Mouse (Mus musculus) 416B (cell line): ENCODE measurements at regions not wholly inside any gene's neighbourhood (a gene's known extent, or its start where the extent isn't known, plus 50 kb on each side); places are given as distances from the start of the nearest gene placed in this dataset.

Experiments
- DNase-seq: peaks from one replicate; pipeline ENCODE4 v3.0.0; 2011; ENCODE audit warnings: low read depth

DNA sequence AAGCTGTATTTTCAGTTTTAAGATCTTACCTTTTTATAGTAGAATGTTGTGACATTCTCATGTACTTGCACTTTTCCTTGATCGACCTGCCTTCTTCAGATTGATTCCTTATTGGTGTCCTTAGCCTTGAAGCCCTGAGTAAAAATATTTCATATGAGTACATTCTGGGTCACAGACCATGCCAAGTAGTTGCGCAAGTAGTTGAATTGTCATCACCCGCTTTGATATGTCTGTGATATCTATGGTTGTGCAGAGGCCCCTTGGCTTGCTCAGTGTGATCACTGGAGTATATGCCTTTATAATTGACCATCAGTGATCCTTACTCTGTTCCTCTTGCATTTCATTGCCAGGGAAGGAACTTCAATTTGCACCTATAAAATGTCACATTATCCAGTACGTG lies 131.1 kb upstream of the Reg3g start:
- no peak for DNase-seq

DNA sequence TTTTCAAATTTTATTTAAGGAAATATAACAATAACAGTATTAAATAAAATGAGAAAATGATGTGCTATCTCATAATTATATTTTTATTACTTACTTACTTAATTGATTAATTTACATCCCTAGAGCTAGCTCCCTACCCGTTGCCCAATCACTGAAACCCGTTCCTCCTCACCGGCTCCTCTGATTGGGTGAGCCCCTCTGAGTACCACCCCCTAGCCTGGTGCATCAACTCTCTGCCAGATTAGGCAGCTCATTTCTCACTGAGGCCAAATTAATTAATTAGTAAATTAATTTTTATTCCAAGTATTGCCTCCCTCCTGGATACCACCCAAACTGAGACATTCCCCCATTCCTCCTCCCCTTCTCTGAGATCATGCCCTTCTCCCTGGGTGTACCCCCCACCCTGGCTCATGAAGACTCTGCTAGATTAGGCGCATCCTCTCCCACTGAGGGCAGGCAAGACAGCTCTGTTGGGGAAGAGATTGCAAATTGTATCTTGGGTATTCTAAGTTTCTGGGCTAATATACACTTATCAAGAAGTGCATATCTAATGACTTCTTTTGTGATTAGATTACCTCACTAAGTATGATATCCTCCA lies 101.4 kb upstream of the Reg3g start:
- no peak for DNase-seq

DNA sequence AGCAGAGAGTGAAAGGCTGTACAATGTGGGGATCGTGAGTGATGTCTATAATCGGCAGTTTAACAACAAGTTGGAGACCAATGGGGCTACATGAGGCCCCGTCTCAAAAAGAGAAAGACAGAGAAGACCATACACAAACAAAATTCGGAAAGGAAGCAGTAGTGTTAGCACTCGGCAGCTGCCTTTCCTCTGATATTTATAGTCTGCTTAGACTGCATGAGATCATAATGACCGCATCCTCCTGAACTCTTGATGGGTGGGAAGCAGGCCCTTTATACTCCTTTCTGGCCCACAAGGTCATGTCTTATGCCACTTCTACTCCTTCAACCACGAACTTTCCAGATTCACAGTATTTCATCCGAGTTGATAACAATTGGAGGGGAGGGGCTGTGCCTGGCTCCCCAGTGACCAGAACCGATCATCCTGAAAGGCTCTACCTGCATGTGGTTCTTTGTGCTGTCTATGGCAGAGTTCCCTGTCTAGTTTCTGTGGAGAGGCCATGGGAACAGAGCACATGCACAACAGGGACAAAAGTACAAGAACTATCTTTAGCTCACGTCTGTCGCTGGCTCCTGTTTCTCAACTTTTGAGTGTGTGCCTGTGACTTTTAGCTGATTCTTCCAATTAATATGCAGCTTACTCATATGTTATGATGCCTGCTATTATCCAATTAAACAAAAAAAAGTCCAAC lies 84.5 kb upstream of the Reg3g start:
- DNase-seq = no peak

- no peak for DNase-seq
Measured at GRCm38 (mm10) chr6:78552353-78552698, 83.7 kb upstream of the Reg3g start.

DNA sequence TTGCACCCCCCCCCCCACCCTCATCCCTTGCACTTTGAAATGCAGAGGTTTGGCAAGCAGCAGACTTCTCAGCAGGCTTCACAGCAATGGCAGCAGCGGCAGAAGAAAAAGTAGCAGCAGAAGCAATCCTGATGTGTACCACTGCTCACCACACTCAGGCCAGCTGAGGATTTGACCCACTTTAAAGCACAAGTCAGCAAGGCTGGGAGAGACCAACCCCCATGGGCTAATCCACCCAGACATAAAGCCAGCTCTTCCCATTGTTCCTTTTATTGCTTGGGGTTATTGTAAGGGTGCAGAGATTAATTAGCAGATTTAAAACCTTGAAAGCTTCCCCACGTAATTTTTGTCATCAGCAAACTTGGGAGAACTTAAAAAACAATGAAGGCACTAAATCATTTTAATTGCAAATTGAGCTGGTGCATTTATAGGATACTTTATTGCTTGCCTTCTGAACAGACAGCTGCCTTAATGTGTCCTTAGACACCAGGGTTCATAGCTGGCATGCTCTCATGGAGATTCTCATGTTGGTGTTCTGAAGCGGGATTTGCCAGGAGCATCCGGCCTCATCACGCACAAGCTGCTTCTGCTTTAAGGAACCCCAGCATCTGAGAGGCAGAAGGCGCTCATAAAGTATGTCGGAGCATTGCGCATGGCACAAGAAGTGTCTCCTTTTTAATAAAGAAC lies 83.1 kb upstream of the Reg3g start:
- no peak for DNase-seq

DNA sequence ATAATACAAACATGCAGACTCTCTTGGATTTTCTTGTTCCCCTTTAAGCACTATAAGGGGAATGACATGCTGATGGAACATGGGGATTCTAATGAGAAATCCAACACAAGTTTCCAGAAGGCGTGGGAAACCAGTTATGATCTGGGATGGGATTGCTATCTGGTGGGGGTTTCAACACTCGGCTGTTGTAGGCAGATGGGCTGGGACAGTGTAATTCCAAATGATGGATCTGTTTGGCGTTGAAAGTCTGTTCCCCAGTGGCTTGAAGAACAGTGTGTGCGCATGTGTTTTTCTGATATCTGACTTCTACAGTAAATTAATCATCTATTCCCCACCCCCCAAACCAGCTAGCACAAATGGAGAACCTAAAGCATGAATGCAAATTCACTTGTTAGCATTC lies 79.8 kb upstream of the Reg3g start:
- no peak for DNase-seq

DNA sequence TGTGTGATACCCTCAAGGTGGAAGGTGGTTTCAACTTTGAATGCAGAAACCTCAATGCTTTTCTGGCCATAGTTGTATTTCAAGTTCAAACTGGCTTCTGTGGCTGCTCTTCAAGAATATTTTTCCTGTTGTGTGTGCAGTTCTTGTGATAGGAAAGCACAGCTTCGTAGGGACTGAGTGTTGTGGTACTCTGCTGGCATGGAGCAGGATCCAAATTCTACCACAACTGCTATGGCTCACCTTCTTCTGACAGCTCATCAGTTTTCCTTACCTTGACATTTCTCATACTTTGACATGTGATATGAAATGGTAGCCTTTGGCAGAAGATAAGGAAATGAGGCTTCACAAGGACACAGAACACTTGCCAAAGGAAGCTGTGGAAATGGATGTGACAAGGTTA lies 79.0 kb upstream of the Reg3g start:
- DNase-seq = no peak

DNA sequence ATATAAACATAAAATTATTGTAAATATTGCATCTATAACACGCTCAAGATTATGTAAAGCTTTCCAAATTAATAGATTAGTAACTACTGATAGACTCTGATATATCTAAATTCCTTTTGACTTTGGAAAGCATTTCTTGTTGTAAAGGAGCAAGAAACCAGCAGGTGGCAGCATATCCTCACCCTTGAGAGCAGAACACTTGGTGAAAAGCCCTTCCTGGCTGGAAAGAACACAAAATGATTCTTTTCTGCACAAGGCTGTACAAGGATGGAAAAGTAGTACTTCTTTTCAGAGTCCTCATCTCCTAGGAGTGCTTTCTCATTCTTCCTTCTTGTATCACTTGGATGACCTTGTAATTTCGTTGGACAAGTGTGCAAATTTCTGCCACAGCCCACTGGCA lies 75.6 kb upstream of the Reg3g start:
- peak; percentile 64 for DNase-seq

DNA sequence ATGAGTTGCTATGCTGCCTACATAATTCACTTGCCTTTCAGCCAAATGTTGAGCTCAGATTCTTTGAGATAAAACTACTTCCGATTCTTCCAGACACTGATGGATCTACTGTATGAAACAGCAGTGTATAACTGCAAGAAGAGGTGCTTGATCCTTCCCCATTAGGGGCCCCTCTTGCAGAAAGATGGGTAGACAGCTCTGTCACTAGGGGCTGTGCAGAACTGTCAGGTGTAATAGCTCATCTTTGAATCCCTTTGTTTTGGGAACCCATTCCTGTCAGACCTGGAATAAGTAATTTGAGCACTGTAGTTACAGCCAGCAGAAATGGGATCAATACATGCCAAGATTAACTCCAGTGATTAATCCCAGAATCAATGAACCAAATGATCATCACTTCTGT lies 68.8 kb upstream of the Reg3g start:
- DNase-seq = no peak

- DNase-seq = no peak
Measured at GRCm38 (mm10) chr6:78526986-78527762, 58.5 kb upstream of the Reg3g start.
